Mouse (Mus musculus) adrenal gland (tissue): ENCODE data around the gene Eri3.

Experiments used
- intact Hi-C: fragments of 180-260 bp; cut with DNase I; formaldehyde crosslinking; loops from one replicate; pipeline ENCODE4 v1.15.1; 2025

Gene Eri3

DNA sequence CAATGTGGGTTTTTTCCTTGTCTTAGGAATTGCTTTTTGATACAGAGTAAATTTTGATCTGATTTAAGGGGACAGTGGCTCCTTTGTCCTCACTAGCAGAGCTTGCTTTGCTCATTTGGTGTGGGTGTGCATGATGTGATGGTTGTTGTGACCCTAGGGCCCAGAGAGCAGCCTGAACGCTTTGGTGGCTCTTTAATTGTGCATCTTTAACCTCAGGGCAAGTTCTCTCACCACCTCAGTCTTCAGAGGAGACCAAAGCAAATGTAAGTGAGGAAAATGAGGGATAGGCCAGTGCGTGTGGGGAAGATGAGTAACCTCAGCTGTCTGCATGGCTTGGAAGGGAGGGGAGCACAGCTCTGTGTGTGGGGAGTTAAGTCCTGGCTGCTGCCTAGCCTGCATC, 18.7 kb downstream of the Eri3 start:
- intact Hi-C loops, result no loop called here

DNA sequence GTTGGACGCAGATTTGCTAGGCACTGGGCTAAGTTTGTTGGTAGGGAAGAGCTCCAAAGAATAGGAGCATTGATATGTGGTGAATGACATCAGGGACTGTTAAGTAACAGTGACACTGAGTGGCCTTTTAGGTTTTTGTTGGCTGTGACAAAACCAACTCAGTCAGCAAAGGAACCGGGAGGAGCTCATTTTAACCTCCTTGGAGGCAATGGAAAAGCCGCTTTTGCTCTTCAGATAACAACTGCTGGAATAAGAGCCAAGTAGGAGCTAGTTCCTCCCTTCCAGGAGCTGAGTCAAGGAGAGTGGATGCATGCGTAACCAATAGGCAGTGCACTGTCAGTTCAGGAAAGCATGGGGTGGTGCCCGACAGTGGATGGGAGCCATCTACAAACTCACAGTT, 20.8 kb downstream of the Eri3 start:
- intact Hi-C loops, result no loop called here

DNA sequence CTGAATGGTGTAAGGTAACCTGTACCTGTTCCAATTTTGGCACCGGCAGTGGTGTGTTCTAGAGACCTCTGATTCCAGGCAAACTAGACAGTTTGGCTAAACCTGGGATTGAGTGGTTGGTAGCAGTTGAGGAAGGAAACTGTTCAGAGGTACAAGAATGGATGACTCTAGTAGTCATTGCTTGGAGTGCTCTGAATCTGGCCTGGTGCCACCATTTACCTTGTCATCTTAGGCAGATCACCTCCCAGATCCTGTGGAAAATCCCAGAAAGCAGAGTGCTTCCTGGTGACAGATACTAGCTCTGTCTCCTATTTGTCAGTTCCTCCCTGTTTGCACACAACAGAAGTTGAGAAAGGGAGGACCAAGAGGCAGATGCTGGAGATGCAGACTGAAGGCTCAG, 27.4 kb downstream of the Eri3 start:
- intact Hi-C loops, result no loop called here

DNA sequence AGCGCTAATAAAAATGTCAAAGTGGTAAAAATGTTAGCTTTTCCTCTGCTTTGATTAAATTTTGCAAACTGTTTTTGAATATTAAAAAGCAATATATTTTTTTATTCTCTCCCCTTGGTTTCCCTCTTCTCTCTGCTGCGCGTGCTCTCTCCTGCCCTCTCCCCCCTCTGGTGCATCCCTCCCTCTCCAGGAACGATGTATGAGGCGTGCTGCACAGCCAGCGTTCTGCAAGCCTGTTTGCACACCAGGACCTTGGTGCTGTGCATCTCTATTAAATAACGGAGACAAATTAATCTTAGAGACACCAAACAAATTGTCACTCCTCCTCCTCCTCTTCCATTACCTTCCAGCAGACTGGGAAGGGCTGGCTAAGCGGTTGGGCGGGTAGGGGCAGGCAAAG, 31.5 kb downstream of the Eri3 start:
- intact Hi-C loops, result no loop called here

DNA sequence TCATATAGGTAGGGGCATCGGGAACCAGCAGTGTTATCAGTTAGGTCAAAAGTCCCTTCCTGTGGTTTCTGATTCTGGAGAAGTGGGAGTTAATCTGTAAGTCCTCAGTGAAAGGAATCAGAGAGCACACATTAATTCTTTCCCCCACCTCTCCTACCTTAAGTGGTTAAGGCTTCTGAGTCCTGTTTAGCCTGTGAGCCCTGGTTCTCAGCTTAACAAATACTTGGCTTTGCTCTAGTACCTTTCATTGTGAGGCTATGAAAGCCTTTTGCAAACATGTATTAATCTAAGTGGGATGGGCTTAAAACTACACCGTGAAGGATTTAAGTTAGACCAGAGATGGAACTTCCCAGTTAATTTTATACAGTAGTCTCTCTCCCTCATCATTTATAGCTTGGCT, 35.8 kb downstream of the Eri3 start:
- intact Hi-C loops, result no loop called here

DNA sequence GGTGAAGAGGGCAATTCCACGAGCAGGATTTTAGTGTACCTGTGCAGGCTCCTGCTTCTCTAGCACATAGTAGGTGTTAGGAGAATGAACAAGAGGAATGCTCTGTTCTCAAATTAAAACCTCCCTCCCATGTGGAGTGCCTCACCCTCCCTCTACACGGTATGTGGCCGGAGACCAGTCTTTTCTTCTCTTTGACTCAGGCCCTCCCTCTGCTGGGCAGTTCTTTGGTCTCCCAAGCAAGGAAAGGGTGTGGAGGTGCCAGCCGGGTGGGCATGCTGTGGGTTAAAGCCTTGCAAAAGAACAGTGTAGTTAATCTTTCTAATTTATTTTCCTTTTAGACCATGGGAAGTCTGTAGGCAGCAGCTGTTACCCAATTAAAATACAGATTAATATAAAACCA, 37.3 kb downstream of the Eri3 start:
- intact Hi-C loops, result no loop called here

DNA sequence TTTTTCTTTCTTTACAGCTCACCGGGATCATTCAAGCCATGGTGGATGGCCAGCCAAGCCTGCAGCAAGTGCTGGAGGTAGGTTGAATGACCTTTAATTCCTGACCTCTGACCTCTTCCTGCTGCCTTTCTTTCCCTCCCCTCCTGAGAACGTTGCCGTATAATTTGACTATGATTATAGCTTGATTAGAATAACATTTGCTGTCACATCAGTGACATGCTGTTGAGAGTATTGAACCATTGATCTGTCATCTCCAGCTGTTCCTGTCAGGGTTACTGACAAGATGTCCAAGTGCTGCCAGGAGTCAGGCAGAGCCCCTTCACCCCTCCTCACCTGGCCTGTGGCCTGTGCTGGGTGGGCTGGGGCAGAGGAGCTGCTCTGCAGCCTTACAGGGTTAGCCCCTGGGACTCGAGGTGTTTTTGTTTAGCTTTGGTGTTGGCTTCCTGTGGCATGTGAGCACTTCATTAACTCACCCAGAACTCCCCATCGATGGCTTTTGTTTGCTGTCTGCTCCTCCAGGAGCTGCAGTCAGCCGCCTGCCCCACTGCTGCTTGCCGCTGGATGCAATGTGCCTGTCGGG, 39.0 kb downstream of the Eri3 start:
- intact Hi-C loops, result no loop called here

DNA sequence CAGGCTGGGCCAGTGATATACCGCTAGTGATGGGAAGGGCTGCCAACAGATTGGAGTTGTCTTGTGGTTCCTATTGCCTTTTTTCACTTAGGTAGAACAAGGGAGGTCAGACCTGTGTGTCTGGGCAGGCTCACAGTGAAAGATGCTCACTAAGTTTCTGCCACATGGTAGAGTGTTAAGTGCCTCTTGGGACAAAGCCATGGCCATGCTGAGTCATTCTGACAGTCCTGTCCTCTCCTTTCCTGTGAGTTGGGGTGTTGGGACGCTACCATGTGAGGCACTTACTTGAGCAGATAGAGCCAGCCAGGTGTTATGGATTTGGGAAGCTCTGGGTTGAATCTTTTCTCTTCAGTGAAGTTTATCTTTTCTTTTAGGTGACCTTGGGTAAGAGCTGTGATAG, 40.6 kb downstream of the Eri3 start:
- intact Hi-C loops, result no loop called here

DNA sequence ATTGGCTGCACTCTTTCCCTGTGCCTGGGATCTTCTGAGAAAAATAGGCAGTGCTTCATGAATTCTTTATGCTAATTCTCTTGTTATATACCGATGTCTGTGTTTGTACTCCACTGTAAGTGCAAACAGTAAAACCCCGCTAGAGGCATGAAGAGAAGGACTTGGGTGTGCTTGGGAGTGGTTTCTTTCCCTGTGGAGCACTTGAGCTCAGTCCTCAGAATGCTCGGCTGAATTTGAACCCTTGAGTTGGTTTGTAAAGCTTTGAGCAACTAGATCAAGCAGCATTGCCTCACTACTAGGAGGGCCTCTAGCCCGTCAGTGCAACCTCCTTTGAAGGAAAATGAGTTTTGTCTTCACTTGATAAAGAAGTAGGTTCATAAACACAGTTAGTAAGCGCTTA, 42.0 kb downstream of the Eri3 start:
- intact Hi-C loops, result no loop called here

DNA sequence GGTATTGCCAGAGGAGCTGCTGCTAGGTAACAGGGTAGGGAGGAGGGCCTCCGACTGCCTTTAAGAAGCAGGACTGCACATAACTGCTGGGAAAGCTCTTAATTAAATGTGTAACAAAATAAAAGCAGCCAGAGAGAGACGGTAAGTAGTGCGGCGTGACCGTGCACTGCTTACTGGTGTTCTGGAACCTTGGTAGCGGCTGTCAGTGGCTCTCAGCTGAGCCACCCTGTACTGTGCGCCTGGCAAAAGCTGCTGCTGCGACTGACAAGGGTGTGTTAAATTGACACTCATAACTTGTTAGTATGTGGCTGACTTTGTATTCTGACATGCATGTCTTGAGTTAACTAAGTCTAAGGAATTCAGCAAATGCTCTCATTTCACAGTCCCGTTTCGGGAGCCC, 45.1 kb downstream of the Eri3 start:
- intact Hi-C loops, result no loop called here

DNA sequence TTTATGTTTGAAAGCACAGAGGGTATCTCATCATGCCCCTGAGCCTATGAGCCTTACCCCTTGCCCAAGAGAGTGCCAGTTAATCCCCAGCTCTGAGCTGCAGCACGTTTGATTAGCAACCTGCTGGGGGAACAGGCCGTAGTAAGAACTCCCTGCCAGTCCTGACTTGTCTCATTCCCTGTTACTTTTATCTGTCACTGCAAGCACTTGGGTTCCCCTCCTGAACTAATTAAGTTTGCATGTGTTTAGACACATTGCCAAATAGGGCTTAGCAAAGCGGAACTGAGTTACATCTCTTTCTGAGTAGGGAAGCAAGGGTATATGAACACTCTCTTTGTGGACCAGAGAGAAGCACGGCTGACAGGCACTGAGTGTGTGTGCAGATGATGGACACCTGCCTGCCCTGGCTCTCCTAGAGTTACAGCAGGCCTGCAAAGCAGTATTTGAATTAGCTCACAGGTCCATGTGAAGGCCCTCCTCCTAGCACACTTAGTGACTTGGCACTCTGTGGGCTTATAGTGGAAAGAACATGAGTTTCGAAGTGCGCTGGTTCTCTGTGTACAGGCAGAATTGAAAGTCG, 49.9 kb downstream of the Eri3 start:
- intact Hi-C loops, result no loop called here

DNA sequence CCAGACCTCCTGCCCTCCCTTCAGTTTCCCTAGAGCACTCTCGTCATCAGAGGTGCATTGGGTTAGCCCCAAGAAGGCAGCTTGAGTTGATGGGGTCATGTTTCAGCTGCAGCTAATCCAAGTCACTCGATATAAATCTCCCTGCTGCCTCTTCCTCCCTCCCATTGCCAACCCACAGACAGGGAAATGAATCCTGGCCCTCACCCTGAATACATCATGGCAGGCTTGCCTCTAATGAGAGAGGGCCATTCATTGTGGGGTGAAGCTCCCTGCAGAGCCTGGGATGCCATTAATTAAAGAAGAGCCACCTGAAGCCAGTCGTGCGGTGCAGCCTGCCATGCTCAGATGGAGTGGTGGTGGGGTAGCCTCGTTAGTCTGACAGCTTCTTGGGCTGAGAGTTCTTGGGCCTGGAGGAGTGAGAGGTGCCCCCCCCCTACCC, 51.2 kb downstream of the Eri3 start:
- intact Hi-C loops, result no loop called here

DNA sequence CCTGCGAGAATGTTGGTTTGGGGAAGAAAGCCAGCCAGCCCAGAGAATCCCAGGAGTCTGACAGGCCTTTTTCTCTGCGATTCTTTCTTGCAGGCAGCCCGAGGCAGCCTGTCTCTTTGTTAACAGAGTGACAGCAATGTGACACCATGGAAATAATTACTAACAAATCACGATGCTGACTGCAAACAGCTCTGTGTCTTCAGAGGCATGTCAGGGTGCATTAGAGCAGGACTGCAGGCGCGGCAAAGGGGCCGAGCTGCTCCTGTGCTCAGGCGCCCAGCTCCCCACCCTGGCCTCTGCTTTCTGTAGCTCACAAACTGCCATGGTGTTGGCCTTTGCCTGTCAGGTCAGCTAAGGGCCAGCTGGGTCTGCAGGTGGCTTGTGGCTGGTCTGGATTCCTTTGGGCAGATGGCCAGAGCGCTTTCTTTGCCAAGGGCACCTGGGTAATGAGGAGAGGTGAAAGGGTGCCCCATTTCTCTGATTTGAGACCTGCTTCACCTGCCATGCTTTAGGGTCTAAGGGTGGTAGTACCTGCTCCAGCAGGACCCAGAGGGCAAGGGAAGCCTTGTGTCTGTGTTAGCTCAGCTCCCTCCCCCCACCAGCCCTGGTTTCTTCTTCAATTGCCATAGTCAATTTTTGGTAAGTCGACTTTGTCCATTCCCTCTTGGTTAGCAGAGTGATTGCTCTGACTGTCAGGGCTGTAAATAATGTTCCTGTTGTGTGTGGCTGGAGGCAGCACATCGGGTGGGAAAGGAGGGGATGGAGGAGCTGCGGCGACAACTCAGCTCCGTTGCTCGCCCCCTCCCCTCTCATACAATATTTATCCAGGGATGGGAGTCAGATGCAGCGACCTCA, 55.2 kb downstream of the Eri3 start:
- intact Hi-C loops, result no loop called here

DNA sequence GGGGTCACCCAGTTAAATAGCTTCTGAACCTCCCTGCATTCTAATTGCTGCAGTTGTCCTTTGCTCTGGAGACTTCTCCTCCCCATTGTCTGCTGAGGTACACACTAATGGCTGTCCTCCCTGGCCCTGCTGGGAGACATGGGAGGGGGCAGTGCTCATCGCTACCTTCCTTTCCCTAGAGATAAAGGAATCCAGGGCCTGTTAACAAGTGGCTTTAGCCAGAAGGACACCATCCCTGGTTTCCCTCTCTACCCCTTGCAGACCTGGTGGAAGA, 55.7 kb downstream of the Eri3 start:
- intact Hi-C loops, result no loop called here

DNA sequence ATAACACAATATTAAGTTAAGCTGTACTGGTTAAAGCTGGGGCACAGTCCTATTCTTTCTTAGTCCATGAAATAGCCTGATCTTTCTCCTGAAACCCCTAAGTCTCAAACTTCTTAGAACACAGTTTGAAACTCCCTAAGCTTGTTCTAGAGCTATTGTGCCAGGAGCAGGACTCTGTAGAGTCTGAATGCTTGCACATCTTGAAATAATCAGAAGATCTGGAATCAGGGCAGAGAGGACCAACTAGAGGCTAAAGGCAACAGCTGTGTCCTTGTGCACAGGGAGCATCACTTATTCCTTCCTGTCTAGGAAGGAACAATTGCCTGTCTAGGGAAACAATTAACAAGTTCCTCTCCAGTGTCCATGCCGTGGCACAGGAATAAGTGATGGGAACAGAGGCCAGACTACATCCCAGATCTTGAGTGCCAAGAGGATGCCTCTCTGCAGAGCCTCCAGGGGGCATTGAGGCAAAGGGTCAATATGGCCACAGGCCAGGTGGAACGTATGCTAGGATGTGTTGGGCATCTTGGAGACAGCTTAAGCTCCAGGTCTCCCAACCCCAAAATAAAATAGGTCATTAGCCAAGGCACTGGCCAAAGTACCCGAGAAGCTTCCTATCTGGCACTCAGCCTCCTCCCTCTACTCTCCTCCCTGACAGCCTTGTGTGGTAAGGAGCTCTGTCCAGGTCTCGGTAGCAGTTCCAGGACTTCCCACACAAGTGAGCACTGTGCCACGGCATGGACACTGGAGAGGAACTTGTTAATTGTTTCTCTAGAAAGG, 56.9 kb downstream of the Eri3 start:
- intact Hi-C loops, result no loop called here

DNA sequence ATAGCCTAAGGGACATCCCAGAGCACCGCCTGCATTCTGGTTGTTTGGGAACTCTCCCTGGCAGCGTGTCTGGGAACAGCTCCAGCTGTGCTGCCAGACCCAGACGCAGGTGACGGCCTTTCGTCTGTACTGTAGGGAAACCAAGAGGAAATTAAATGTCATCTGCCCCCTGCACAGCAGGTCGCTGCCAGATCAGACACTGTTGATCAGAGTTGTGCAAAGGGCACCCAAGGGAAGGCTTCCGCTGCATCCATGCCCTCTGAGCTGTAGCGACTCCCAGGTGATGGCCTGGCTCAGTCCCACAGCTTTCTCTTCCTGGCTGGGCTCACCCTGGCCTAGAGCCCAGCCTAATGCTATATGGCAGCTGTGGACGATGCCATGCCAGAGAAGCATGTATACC, 58.1 kb downstream of the Eri3 start:
- intact Hi-C loops, result no loop called here

DNA sequence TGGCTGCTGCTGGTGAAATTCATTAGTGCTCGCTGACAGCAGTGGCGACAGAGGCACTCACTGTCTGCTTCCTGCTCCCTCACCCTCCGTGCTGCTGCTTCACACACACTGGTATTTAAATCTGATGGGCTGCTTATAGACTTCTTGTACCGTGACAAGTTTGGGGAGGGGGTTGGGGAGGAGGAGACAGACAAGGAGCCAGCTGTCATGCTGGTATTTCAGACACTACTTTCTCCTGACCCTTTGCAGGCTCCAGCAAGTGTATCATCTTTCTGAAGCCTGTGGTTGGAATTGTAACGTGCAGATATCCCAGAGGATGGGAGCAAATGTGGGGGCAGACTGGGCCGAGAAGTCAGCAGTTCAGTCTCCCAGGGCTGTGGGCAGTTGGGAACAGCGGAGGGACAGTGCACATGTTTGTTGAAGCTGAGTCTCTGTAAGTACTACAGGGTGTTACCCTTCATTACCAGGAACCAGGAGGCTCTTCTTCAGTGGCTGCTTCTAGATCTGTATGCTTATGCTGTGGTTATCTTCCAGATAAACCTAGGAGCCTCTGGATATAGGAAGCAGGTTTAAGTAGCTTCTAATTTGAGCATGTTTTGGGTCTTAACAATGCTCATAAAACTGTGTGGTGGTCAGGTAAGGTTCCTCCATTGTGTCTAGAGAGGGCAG, 59.3 kb downstream of the Eri3 start:
- intact Hi-C loops, result no loop called here

DNA sequence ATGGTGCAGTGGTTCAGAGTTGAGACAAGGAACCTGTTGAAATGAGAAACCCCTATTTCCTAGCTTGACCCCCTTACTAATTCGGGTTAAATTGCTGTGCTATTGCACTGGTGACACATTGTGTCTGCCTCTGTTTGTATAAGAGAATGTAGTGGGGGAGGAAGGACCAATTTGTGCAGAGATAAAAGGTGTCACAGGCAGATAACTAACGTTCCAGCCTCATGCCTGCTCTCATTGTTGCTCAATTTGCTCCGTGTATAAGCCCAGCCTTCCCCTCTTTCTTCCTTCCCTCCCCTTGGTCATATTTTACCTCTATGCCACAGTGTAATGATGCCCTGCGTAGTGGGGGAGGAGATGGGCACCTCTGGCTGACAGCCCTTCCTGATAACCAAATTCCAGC, 61.2 kb downstream of the Eri3 start:
- intact Hi-C loops, result no loop called here

DNA sequence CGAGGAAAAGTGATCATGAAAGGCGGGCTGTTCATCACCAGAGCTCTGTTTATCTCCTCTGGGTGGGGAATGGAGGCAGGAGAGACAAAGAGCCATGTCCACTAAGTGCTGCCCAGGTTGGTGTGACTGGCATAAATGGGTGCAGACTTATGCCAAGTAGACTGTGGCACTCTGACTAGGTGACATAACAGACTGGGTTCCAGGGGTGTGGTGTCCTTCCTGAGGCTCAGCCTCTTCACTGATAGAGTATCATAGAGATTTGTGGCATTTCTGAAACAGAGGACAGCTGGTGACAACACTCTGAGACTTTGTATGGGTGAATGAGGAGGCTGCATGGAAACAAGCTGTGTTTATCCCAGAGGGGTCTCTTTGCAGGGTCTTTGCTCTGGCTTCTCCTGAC, 61.6 kb downstream of the Eri3 start:
- intact Hi-C loops, result no loop called here

DNA sequence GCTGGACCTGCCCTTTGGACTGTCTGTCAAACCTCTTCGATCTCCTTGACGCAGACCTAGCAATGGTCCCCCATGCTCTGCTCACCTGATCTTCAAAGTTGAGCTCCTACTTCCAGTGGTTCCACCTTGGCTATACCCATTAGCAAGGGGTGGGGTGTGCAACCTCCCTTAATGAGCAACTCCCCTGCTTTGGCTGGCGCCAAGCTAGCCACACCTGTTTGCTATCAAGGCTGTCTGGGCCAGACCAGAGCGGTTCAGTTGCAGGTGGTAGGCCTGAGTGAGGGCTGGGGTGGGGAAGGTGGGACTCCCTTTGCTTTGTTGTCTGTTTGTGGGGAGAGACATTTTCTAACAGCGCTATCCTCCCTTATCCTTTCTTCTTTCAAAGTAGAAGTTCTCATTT, 62.5 kb downstream of the Eri3 start:
- intact Hi-C loops, result no loop called here

DNA sequence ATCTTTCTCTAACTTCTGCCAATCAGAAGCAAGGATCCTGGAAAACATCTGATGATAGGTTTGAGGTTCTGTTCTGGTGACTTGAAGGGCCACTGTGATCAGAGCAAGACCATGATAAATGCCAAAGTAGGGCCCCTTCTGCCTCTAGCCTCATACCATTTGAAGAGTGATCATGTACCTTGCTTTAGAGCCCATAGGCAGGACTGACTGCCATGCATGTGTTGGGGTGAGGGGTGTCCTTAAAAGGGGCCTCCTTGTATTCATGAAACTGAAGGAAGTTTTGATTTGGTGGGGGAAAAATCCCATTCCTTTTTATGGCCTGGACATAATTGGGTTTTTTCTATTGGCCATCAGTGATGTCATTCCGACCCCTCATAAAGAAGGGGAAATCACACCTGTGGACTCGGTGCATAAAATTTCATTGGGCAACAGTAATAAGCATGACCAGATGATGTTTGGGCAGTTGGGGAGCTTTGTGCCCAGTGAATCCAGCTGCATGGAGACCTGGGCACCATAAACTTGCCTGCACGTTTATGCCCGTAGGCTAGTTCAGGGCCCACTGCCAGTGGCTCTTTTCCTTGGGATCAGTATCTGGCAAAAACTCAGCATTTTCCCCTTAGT, 63.1 kb downstream of the Eri3 start:
- intact Hi-C loops, result no loop called here
